Mouse (Mus musculus) spleen, adult 2 months (tissue): ENCODE measurements around the gene Dhx35. TPM values are rescaled to one million over a fixed set of nuclear protein-coding genes. Genes with fewer than 3 reads are reported as not detected.

Experiments used
- DNase-seq, 2 experiments: peaks; one replicate each; pipeline versions ENCODE4 v3.0.0 to v3.0.0-alpha.2; 2012 to 2021; ENCODE audit warnings: low spot score in 2 of 2, low read depth in 1 of 2
- H3K27ac ChIP-seq: fragments of 200-500 bp; 2 replicates; pipeline ENCODE4 v1.5.1; 2012; ENCODE audit warnings: low read length, inconsistent platforms; ENCODE audit not compliant: insufficient read depth
- H3K27me3 ChIP-seq: fragments of 200-500 bp; 2 replicates; pipeline ENCODE4 v1.6.1; 2012; ENCODE audit warnings: mild to moderate bottlenecking, moderate library complexity, low read length, inconsistent platforms; ENCODE audit not compliant: control insufficient read depth, insufficient read depth
- H3K36me3 ChIP-seq: fragments of 200-500 bp; 2 replicates; pipeline ENCODE4 v1.6.1; 2012; ENCODE audit warnings: mild to moderate bottlenecking, low read length, inconsistent platforms; ENCODE audit not compliant: control insufficient read depth, insufficient read depth
- H3K4me1 ChIP-seq: fragments of 200-500 bp; 2 replicates; pipeline ENCODE4 v1.6.1; 2011; ENCODE audit warnings: inconsistent platforms; ENCODE audit not compliant: control insufficient read depth, insufficient read depth, insufficient read length
- H3K4me3 ChIP-seq: fragments of 200-500 bp; 2 replicates; pipeline ENCODE4 v1.5.1; 2011; ENCODE audit warnings: mild to moderate bottlenecking, inconsistent platforms; ENCODE audit not compliant: insufficient read depth, insufficient read length; ENCODE audit errors: extremely low read depth
- CTCF ChIP-seq: fragments of 200-500 bp; IDR thresholded peaks from 2 replicates; pipeline ENCODE4 v1.5.1; 2011; ENCODE audit warnings: mild to moderate bottlenecking, inconsistent platforms; ENCODE audit not compliant: insufficient read depth, insufficient read length, insufficient replicate concordance; ENCODE audit errors: extremely low read depth
- POLR2A ChIP-seq: fragments of 200-500 bp; IDR thresholded peaks from 2 replicates; pipeline ENCODE4 v1.6.1; 2011; ENCODE audit warnings: low read depth, low read length, inconsistent platforms
- WGBS: fragments of 180-500 bp; shearing (Covaris S2); methylation state at CpG from one replicate; pipeline ENCODE4 v1.1.7; 2018; 5-methylcytosine and 5-hydroxymethylcytosine counted together
- polyA plus RNA-seq: library from polyadenylated mRNA; depleted of rRNA; stranded (reverse); fragments of >200 nt; gene quantifications from 2 replicates; pipeline ENCODE4 v1.2.3, GENCODE M21; 2012; rRNA removed

The Dhx35 gene
- polyA plus RNA-seq: 19.7 and 20.3 TPM in 2 replicates

GRCm38 (mm10) chr2:158794494-158795004, at the start of gene Dhx35:
TSS of gene Dhx35 (plus strand) at chr2:158794807.
- peak within 1 kb of the TSS; percentile 72 for H3K27ac ChIP-seq
- H3K4me3 ChIP-seq: peak within 1 kb of the TSS; percentile 84
- peak; percentile 89 to 90 for DNase-seq
- WGBS: 0% methylated on average over 30 of the region's 33 CpGs
- H3K36me3 ChIP-seq: no peaks in the 10 kb centered on the region
- no peak for TF ChIP-seq CTCF
- TF ChIP-seq POLR2A: no peak
- no peaks in the 10 kb centered on the region for H3K27me3 ChIP-seq
- H3K4me1 ChIP-seq: peaks cover 8% of the 10 kb centered on the region; the same call in 1 of the 2 replicates

- Histone ChIP-seq H3K27ac (no peak overlapping the region), H3K4me1 (peaks cover 13% of the 10 kb centered on the region; the same call in 1 of the 2 replicates), H3K27me3 (no peaks in the 10 kb centered on the region), H3K36me3 (peaks cover 35% of the 10 kb centered on the region), H3K4me3 (no peak overlapping the region)
- TF ChIP-seq POLR2A (no peak), CTCF (peak; percentile 62; the same call in 1 of the 2 replicates)
- peak; percentile 43 to 61 for DNase-seq
- WGBS: 4% methylated on average over 2 of the region's 2 CpGs
Measured at GRCm38 (mm10) chr2:158745049-158745482, 49.5 kb upstream of the Dhx35 start.

GRCm38 (mm10) chr2:158746164-158746563, 48.4 kb upstream of the Dhx35 start:
- 45% methylated on average over 11 of the region's 11 CpGs for WGBS
- Histone ChIP-seq H3K36me3 (peaks cover 43% of the 10 kb centered on the region), H3K27ac (no peak overlapping the region), H3K4me1 (peaks cover 13% of the 10 kb centered on the region; the same call in 1 of the 2 replicates), H3K4me3 (no peak overlapping the region), H3K27me3 (no peaks in the 10 kb centered on the region)
- DNase-seq: no peak
- no peak for TF ChIP-seq CTCF
- no peak for TF ChIP-seq POLR2A

- H3K4me1 ChIP-seq: peaks cover 5% of the 10 kb centered on the region; the same call in 1 of the 2 replicates
- H3K4me3 ChIP-seq: no peak overlapping the region
- no peak overlapping the region for H3K27ac ChIP-seq
- no peak for DNase-seq
- H3K36me3 ChIP-seq: peaks cover 46% of the 10 kb centered on the region
- TF ChIP-seq CTCF (no peak), POLR2A (no peak)
- 95% methylated on average over 9 of the region's 9 CpGs for WGBS
- H3K27me3 ChIP-seq: no peaks in the 10 kb centered on the region
Measured at GRCm38 (mm10) chr2:158749366-158749765, 45.2 kb upstream of the Dhx35 start.

- TF ChIP-seq CTCF (no peak), POLR2A (no peak)
- DNase-seq: no peak
- no peaks in the 10 kb centered on the region for H3K27me3 ChIP-seq
- peaks cover 62% of the 10 kb centered on the region for H3K36me3 ChIP-seq
- H3K4me3 ChIP-seq: no peak overlapping the region
- no peak overlapping the region for H3K27ac ChIP-seq
- H3K4me1 ChIP-seq: no peaks in the 10 kb centered on the region
- WGBS: 89% methylated on average over 2 of the region's 2 CpGs
Measured at GRCm38 (mm10) chr2:158760231-158760630, 34.4 kb upstream of the Dhx35 start.

- no peak for DNase-seq
- Histone ChIP-seq H3K4me1 (peaks cover under 1% of the 10 kb centered on the region; the same call in 1 of the 2 replicates), H3K4me3 (no peak overlapping the region), H3K27ac (no peak overlapping the region), H3K36me3 (peaks cover 43% of the 10 kb centered on the region), H3K27me3 (no peaks in the 10 kb centered on the region)
- no peak for TF ChIP-seq POLR2A
- no peak for TF ChIP-seq CTCF
- 92% methylated on average over 5 of the region's 5 CpGs for WGBS
Measured at GRCm38 (mm10) chr2:158762339-158762738, 32.3 kb upstream of the Dhx35 start.

- Histone ChIP-seq H3K36me3 (peaks cover 6% of the 10 kb centered on the region; the same call in 1 of the 2 replicates), H3K27ac (no peak within 1 kb of the TSS; the same call in 1 of the 2 replicates), H3K4me3 (peak within 1 kb of the TSS; percentile 71), H3K4me1 (peaks cover 2% of the 10 kb centered on the region), H3K27me3 (no peaks in the 10 kb centered on the region)
- peak; percentile 91 to 94 for DNase-seq
- under 1% methylated on average over 48 of the region's 48 CpGs for WGBS
- TF ChIP-seq CTCF: peak; percentile 54; the same call in 1 of the 2 replicates
- TF ChIP-seq POLR2A: 0 out of 2 replicates have a peak, but pooled peaks have one; percentile 3
Measured at GRCm38 (mm10) chr2:158767742-158768339, 26.8 kb upstream of the Dhx35 start, which contains the start of gene Fam83d. TSS of gene Fam83d (plus strand) at chr2:158768093.
